Mouse (Mus musculus) forebrain, postnatal 0 days (tissue): ENCODE measurements at regions not wholly inside any gene's neighbourhood (a gene's known extent, or its start where the extent isn't known, plus 50 kb on each side); places are given as distances from the start of the nearest gene placed in this dataset.
A peak's percentile ranks its signal among the peaks of the same experiment; 100 is the strongest.
"Not testable (repeated sequence)": the region's sequence is repeated elsewhere in the genome, so short reads cannot be mapped to it uniquely, and the experiment has no call there.

Source experiments
- ATAC-seq: fragments of 200-750 bp; cut with Nextera tagmentation; 2 replicates; pipeline ENCODE4 v1.8.0; 2017; ENCODE audit warnings: mild to moderate bottlenecking, moderate library complexity
- DNase-seq: peaks from one replicate; pipeline ENCODE4 v3.0.0-alpha.2; 2015
- H3K27ac ChIP-seq: fragments of 300-500 bp; sonication (generic); 2 replicates; pipeline ENCODE4 v1.5.1; 2014; ENCODE audit warnings: low read depth, mild to moderate bottlenecking, antibody characterized with exemption, low read length, moderate library complexity, mixed read lengths
- H3K27me3 ChIP-seq: fragments of 300-500 bp; sonication (generic); 2 replicates; pipeline ENCODE4 v1.6.1; 2014; ENCODE audit warnings: mild to moderate bottlenecking, low read length, mixed read lengths; ENCODE audit not compliant: insufficient read depth
- H3K36me3 ChIP-seq: fragments of 300-500 bp; sonication (generic); 2 replicates; pipeline ENCODE4 v1.6.1; 2014; ENCODE audit warnings: mild to moderate bottlenecking, moderate library complexity; ENCODE audit not compliant: insufficient read depth
- H3K4me1 ChIP-seq: fragments of 300-500 bp; sonication (generic); 2 replicates; pipeline ENCODE4 v1.6.1; 2014; ENCODE audit warnings: antibody characterized with exemption; ENCODE audit not compliant: insufficient read depth
- H3K4me2 ChIP-seq: fragments of 300-500 bp; sonication (generic); 2 replicates; pipeline ENCODE4 v1.6.1; 2014; ENCODE audit warnings: low read depth, mild to moderate bottlenecking, moderate library complexity
- H3K4me3 ChIP-seq: fragments of 300-500 bp; sonication (generic); 2 replicates; pipeline ENCODE4 v1.5.1; 2014; ENCODE audit warnings: low read depth, low read length, mixed read lengths
- H3K9ac ChIP-seq: fragments of 300-500 bp; sonication (generic); 2 replicates; pipeline ENCODE4 v1.6.1; 2014; ENCODE audit warnings: mild to moderate bottlenecking
- H3K9me3 ChIP-seq: fragments of 300-500 bp; sonication (generic); 2 replicates; pipeline ENCODE4 v1.6.1; 2016; ENCODE audit warnings: low read length
- CTCF ChIP-seq: sonication (generic); IDR thresholded peaks from 2 replicates; pipeline ENCODE4 v1.5.1; 2016; ENCODE audit warnings: antibody characterized with exemption, control low read depth, low read depth
- WGBS: fragments of 180-500 bp; shearing (Covaris S2); extraction: QIAGEN DNeasy Blood & Tissue Kit; methylation state at CpG from one replicate; pipeline ENCODE4 v1.1.7; 2014; 5-methylcytosine and 5-hydroxymethylcytosine counted together

DNA sequence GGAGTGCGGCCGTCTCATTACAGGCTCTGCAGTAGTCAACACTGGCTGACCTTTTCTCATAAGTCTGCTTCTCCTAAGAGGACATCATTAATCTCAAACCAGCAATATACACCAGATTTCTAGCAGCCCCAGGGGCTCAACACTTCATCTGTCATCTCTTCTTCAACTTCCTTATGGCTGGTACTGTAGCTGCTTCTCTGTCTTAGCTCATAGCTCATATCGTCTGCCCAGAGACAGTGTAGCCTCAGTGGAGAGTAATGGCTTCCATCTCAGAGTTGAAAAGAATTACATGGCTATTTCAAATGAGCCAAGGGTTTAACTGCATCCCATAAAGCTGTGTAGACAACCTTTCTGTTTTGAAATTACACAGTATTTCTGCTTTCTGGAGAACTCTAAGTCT, 326.2 kb upstream of the Impg1 start:
- WGBS, result 78% methylated on average over 3 of the region's 3 CpGs
- DNase-seq (no peak), ATAC-seq (no peak)
- TF ChIP-seq CTCF, result no peak
- H3K27me3 ChIP-seq, result no peaks in the 10 kb centered on the region
- no peak overlapping the region for H3K4me3 ChIP-seq
- H3K36me3 ChIP-seq, result no peaks in the 10 kb centered on the region
- no peak overlapping the region for H3K4me2 ChIP-seq
- H3K9me3 ChIP-seq, result no peaks in the 10 kb centered on the region
- H3K9ac ChIP-seq, result no peak overlapping the region
- H3K4me1 ChIP-seq, result no peaks in the 10 kb centered on the region
- H3K27ac ChIP-seq, result no peak overlapping the region

DNA sequence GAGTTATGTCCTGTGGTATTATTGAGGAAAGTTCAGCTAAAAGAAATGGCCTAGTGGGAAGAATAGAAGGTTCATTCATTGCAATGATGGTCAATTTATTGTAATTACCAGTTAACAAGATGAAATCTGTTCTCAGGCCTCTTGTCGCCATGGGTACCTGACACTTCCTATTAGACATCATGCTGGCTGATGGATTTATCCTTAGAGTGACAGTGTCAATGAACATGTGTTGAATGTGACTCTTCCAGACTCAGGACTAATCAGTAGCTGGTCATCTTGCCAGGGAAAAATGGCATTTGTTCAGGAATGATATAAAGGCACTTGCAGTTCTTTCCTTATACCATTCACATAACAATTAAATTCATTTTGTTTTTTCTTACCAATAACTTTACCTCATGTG, 309.3 kb upstream of the Impg1 start:
- TF ChIP-seq CTCF, result no peak
- DNase-seq (no peak), ATAC-seq (no peak)
- 39% methylated on average over 1 of the region's 1 CpGs for WGBS
- H3K4me3 ChIP-seq, result no peak overlapping the region
- H3K4me1 ChIP-seq, result no peaks in the 10 kb centered on the region
- no peaks in the 10 kb centered on the region for H3K27me3 ChIP-seq
- H3K9me3 ChIP-seq, result no peaks in the 10 kb centered on the region
- H3K27ac ChIP-seq, result no peak overlapping the region
- no peaks in the 10 kb centered on the region for H3K36me3 ChIP-seq
- no peak overlapping the region for H3K9ac ChIP-seq
- H3K4me2 ChIP-seq, result no peak overlapping the region

DNA sequence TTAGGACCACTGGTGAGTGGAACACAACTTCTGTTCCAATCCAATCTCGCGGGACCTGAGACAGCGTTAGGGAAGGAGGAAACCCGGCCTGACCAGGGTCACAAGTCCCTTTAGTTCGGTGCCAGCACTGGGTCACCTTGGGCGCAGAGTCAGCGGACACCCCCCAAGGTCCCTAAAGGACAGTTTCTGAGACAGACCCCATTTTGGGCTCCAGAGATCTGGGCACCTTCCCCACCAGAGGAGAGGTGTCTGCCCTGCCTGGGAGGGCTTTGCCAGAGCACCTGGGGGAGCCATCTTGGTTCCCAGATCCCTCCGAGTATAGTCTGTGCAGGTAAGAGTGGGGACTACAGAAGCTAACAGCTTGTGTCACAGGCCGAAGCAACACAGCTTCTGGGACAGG, 270.5 kb upstream of the Impg1 start:
- WGBS, result 95% methylated on average over 9 of the region's 9 CpGs
- not testable (repeated sequence) for H3K27me3 ChIP-seq, H3K36me3 ChIP-seq, H3K9me3 ChIP-seq, ATAC-seq, H3K4me3 ChIP-seq, H3K27ac ChIP-seq, DNase-seq, H3K4me1 ChIP-seq, H3K9ac ChIP-seq, H3K4me2 ChIP-seq

DNA sequence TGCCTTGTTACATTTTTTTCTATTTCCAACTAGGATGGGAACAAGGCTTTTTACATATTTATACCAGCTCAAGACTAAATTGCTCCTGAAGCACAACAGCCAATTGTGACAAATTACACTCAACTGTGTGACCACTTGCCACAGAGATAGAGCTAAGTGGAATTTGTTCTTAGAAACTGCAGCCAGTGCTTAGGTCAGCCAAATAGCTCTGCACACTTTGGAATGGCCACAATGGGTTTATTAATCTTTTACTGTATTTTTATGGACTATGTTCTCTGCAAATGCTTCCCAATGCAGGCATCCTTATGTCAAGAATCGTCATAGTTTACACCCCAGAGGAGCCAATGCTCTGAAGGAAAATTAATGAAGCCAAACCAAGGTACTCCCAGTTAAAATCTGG, 267.7 kb upstream of the Impg1 start:
- H3K36me3 ChIP-seq, result no peaks in the 10 kb centered on the region
- no peaks in the 10 kb centered on the region for H3K9me3 ChIP-seq
- no peaks in the 10 kb centered on the region for H3K27me3 ChIP-seq
- TF ChIP-seq CTCF, result no peak
- no peak for ATAC-seq
- H3K4me2 ChIP-seq, result no peak overlapping the region
- H3K9ac ChIP-seq, result no peak overlapping the region
- no peak for DNase-seq
- WGBS, result 65% methylated on average over 1 of the region's 1 CpGs
- H3K4me1 ChIP-seq, result no peaks in the 10 kb centered on the region
- no peak overlapping the region for H3K4me3 ChIP-seq
- H3K27ac ChIP-seq, result no peak overlapping the region

DNA sequence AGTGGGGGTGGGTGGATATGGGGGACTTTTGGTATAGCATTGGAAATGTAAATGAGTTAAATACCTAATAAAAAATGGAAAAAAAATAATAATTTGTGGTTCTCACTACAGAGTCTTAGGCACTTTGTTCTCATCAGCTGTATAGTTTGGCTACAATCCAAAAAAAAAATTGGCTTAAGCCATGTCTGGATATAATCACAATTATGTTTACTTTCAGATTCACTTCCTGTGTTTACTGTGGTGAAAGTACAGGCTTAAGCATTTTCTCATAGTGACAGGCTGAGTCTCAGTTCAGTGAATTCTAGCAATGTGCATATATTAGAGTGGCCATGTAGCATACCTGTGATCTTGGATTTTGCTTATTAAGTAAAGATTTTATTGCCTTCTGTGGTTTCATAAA, 258.4 kb upstream of the Impg1 start:
- ATAC-seq, result no peak
- DNase-seq, result no peak

DNA sequence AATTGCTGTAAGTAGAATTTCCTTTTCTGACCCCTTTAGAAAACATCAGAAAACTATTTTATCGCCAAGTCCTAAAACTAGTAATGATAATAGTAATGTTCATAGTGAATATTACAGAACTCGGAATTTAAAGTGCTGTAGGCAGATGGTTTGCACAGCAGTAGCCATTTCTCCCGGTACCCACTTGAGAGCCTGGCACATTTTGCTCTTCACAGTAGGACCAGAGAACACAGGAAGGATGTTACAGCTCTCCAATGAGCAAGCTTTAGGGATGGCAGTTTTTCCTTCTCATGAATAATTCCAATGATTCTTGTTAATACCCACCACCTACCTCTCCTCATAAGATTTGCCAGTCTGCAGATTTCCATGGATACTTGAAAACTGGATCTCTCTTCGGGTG, 253.2 kb upstream of the Impg1 start:
- TF ChIP-seq CTCF, result no peak
- 87% methylated on average over 4 of the region's 4 CpGs for WGBS
- no peak overlapping the region for H3K27ac ChIP-seq
- DNase-seq, result no peak
- no peak overlapping the region for H3K9ac ChIP-seq
- no peak overlapping the region for H3K4me2 ChIP-seq
- no peaks in the 10 kb centered on the region for H3K4me1 ChIP-seq
- no peaks in the 10 kb centered on the region for H3K36me3 ChIP-seq
- H3K4me3 ChIP-seq, result no peak overlapping the region
- no peaks in the 10 kb centered on the region for H3K9me3 ChIP-seq
- ATAC-seq, result no peak
- no peaks in the 10 kb centered on the region for H3K27me3 ChIP-seq

More for the DNA sequence above, 258.4 kb upstream of the Impg1 start:
- no peaks in the 10 kb centered on the region for H3K27me3 ChIP-seq
- H3K4me2 ChIP-seq, result no peak overlapping the region
- no peak for TF ChIP-seq CTCF
- no peak overlapping the region for H3K4me3 ChIP-seq
- no peaks in the 10 kb centered on the region for H3K4me1 ChIP-seq
- no peaks in the 10 kb centered on the region for H3K9me3 ChIP-seq
- no peak overlapping the region for H3K9ac ChIP-seq
- H3K27ac ChIP-seq, result no peak overlapping the region
- H3K36me3 ChIP-seq, result no peaks in the 10 kb centered on the region

DNA sequence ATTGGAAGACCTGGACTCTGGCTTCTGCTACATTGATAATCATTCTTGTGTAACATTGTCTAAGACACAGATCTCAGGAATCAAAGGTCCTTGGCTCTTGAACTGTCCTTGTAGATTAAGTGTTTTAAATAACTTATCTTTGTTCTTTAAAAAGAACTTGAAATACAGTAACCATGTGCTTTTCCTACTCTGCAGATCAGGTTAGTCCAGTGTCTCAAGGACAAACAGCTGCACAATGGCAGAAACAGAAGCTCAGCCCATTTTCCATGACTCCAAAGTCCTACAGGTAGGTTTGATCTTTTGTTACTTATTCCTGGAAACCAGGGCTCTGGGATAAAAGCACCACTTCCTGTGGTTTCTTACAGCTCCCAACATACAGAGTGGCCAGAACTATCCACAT, 244.5 kb upstream of the Impg1 start:
- H3K27ac ChIP-seq, result no peak overlapping the region
- no peaks in the 10 kb centered on the region for H3K27me3 ChIP-seq
- H3K9ac ChIP-seq, result no peak overlapping the region
- no peaks in the 10 kb centered on the region for H3K9me3 ChIP-seq
- H3K4me3 ChIP-seq, result no peak overlapping the region
- no peak for ATAC-seq
- no peaks in the 10 kb centered on the region for H3K4me1 ChIP-seq
- TF ChIP-seq CTCF, result no peak
- no peak overlapping the region for H3K4me2 ChIP-seq
- H3K36me3 ChIP-seq, result no peaks in the 10 kb centered on the region
- no peak for DNase-seq

DNA sequence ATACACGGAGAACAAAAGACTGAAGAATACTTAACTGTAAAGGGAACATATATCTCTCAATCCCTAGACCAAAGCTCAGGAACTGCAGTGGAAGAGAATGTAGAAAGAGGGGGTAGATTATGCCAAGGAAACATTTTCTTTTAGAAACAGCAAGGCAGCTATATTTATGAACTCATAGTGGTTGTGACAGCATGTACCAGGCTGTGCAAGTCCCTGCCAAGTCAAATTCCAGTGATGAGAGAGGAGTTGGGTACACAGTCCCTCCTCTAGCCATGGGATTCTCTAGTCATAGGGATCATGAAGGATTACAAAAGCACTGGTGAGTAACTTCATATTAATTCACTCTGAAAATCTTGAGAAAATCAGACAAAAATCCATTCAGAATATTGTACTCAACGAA, 240.0 kb upstream of the Impg1 start:
- Histone ChIP-seq H3K27ac (no peak overlapping the region), H3K4me1 (no peaks in the 10 kb centered on the region), H3K4me3 (no peak overlapping the region), H3K36me3 (no peaks in the 10 kb centered on the region), H3K4me2 (no peak overlapping the region), H3K9ac (no peak overlapping the region), H3K27me3 (no peaks in the 10 kb centered on the region), H3K9me3 (no peaks in the 10 kb centered on the region)
- ATAC-seq (peak; percentile 61; the same call in 1 of the 2 replicates), DNase-seq (peak; percentile 6)
- 91% methylated on average over 2 of the region's 2 CpGs for WGBS
- no peak for TF ChIP-seq CTCF
